Mouse (Mus musculus) megakaryocyte, adult 5-6 weeks (primary cell): ENCODE data around the gene Prex1. TPM values are rescaled to one million over a fixed set of nuclear protein-coding genes. Genes with fewer than 3 reads are reported as not detected.

Source experiments
- ATAC-seq: 2 replicates; pipeline ENCODE4 v1.8.0; 2016; ENCODE audit warnings: mild to moderate bottlenecking, inconsistent platforms; ENCODE audit not compliant: poor library complexity, severe bottlenecking
- total RNA-seq, 2 experiments: library from RNA; stranded (forward) in 1 of 2; stranded (reverse) in 1 of 2; fragments of 153-499, 151-499 nt in 1 of 2; fragments of 221-1000, 200-1000 nt in 1 of 2; gene quantifications; 2 replicates each; pipeline versions ENCODE4 v1.2.3 to v1.2.4; 2015 to 2017

Prex1 gene
- total RNA-seq, 2 experiments from 2014 or later: 61.1 to 85.4 TPM

GRCm38 (mm10) chr2:166638947-166639641 lies 74.5 kb downstream of the Prex1 start:
- peak; percentile 75 for ATAC-seq

DNA sequence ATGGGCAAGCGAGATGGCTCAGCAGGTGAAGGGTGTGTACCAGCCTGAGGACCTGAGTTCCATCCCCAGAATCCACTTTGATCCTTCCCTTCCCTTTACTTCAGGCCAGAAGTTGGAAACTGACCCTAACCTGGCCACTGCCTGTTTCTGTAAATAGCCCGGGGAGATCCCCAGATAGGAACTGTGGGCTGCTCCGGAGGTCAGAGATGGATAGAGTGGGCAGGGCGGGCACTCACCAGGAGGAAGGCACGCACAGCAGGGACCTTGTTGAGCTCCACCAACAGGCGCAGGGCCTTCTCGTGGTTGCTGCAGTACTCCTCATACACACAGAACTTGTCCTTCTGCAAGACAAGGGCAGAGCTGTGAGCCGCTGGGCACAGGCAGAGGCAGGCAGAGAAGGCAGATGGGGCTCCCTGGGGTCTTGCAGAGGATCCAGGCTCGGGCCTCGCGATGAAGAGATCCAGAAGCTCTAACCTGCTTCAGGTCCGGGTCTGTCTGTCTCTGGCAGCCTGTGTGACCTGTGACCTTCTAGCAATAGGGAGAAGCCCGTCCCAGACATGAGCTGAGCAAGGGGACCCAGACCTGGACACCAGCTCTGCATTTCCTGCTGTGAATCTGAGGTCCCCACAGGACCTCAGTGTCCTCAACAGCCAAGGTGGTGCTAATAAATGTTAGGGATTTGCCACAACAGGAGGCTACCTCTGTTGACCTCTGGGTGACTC lies 75.4 kb downstream of the Prex1 start:
- ATAC-seq: no peak

DNA sequence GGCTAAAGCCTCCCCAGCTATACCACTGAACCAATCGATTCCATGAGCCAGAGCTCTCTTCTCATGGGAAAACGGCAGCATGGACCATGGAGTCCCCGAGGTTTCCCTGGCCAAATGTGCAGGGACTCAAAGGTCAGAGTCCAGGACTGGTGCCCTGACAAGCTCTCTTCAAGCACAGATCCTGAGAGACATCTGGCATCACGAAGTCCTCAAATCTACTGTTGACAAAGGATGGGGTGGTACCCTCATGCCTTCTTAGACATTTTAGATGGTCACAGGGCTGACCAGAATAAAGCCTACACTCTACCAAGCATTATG lies 76.0 kb downstream of the Prex1 start:
- ATAC-seq: no peak

- no peak for ATAC-seq
Observed at GRCm38 (mm10) chr2:166636867-166637672, 76.6 kb downstream of the Prex1 start.

DNA sequence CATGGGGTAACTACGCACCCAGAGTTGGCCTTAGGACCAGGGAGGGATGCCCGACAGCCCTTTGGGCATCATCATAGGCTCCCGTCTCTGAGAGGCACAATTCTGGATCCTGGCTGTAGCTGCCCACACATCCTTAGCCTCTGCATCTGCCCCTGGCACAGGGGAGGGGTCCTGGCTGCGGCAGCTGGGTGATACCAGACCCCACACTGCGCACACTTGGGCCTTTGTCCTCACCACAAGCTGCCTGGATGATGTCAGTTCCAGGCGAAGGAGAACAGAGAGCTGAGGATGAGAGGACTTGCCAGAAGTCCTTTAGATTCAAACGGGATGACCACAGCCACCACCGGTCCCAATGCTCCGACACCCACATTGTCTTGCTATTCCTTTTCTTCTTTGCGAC lies 78.1 kb downstream of the Prex1 start:
- no peak for ATAC-seq

- no peak for ATAC-seq
Observed at GRCm38 (mm10) chr2:166632571-166633361, 80.9 kb downstream of the Prex1 start.

GRCm38 (mm10) chr2:166631621-166632171 lies 81.9 kb downstream of the Prex1 start:
- ATAC-seq: no peak

GRCm38 (mm10) chr2:166631189-166631588 lies 82.4 kb downstream of the Prex1 start:
- ATAC-seq: no peak

DNA sequence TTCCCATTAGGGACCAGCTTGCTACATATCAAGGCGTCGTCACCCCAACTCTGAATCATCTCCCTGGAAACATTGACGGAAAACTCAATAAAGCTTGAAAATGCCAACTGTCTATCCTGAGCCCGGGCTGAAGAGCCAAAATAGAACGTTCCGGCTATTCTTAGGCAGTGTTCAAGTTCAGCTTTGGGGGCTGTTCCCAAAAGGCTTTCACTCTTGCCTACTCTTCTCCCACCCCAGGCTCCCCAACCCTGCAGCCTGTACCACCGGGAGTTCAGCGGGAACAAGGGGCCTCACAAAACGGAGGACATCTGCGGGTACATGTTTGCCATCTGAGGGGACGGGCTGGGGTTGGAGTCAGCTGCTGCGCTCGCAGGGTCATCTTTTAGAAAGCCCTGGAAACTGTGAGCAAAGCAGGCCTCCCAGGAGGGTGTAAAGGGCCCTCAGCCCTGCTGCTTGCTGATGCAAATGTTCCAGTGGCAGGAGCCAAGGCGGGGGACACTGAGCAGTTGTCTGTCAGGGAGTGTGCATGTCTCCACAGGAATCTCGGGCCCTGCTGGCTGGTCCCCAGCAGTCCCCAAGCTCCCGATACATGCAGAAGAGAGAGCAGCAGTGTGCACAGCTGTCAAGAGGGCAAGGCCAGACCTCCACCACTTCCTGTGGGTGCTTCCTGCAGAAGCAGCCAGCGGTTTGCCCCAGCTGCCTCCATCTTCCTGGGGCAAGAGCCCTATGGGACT lies 83.5 kb downstream of the Prex1 start:
- ATAC-seq: peak; percentile 66

GRCm38 (mm10) chr2:166627578-166627977 lies 86.1 kb downstream of the Prex1 start:
- ATAC-seq: peak; percentile 20; the same call in 1 of the 2 replicates

DNA sequence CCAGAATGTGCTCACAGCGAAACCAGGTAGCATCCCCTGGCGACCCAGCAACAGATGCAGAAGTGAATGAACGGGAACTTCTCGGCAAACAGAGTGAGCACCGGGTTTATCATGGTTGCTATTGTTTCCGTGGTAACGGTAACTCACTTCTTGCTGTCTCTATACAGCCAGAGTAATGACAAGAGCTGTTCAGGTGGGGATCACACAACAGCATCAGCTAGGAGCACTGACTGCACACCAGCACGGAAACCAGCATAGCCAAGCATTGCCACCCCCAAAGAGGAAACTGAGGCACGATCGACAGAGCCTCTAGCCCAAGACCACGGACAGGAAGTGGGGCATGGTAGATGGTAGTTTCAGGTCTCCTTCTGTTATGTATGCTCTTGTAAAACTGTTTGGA lies 88.4 kb downstream of the Prex1 start:
- ATAC-seq: 0 out of 2 replicates have a peak, but pooled peaks have one; percentile 1

GRCm38 (mm10) chr2:166623081-166623567 lies 90.5 kb downstream of the Prex1 start:
- ATAC-seq: peak; percentile 25

DNA sequence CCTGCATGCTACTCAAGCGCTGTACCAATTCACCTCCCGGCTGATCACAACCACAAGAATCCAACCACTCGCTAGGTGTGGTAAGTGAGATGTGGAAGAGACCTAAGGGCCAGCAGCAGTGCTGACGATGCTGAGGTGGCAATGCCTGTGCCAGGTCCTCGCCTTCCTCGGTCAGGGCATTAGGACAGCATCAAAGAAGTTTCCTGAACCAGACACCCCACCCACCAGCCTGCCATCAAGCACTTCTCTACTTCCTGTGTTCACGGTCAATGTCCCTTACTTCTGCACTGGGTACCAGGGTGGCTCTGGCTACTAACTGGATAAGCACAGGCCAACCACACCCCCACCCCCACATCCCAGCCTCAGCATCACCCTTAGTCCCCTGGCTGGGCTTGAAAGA lies 91.0 kb downstream of the Prex1 start:
- peak; percentile 17 for ATAC-seq

DNA sequence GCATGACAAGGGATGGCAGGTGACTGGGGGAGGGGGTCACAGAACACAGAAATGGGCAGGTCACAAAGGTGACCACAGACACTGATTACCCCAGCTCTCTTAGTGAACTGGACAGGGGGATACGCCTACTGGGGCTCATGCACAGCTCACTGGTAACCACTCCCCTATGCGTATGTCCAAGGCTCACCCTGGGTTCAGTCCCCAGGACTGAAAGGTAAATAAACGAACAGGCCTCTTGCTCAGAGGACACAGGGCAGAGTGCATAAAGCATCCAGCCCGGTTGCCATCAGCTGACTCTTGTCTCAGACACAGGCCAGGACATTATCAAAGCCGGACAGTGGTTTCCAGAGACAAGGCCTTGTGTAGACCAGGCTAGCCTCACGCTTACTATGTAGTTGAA lies 91.6 kb downstream of the Prex1 start:
- ATAC-seq: no peak

GRCm38 (mm10) chr2:166620529-166621466 lies 92.8 kb downstream of the Prex1 start:
- peak; percentile 46 for ATAC-seq

DNA sequence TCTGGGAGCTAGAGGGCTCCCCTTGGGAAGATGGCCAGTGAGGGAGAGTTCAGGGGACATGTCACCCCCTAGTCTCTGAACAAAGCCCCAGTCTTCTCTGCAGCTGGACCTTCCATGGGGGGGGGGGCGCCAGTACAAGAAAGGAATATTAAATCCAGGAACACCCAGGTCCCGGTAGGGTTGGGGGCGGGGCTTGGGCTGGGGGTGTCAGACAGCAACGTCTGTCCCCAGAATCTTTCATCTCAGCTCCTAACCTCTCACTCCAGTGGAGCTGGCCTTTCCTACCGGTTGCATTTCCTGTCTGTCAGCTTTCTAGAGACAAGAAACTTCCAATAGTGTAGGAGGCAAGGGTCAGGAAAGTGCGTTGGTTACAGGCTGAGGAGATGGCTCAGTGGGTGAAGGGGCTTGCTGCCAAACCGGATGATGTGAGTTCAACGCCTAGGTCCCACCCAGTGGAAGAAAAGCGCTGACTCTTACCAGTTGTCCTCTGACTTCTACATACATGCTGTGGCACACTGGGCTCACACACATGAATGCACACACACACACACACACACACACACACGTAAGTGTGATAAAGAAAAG lies 93.6 kb downstream of the Prex1 start:
- ATAC-seq: no peak

DNA sequence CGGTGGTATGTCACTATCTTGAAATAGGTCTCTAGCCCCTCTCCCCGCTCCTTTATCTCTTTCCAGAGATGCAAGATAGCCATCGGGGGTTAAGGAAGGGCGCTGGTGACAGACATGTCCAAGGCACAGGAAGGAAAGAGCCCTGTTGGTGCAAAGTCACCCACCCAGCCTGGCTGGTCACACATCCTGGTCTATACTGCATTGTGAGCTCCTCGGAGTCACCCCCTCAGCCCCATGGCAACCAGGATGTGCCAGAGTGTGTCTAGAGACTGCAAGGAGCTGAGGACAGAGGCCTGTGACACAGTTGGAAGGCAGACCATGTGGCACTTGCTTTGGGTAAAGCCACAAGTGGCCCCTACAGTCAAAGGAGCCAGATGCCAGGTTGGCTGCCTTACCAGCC lies 94.4 kb downstream of the Prex1 start:
- no peak for ATAC-seq

DNA sequence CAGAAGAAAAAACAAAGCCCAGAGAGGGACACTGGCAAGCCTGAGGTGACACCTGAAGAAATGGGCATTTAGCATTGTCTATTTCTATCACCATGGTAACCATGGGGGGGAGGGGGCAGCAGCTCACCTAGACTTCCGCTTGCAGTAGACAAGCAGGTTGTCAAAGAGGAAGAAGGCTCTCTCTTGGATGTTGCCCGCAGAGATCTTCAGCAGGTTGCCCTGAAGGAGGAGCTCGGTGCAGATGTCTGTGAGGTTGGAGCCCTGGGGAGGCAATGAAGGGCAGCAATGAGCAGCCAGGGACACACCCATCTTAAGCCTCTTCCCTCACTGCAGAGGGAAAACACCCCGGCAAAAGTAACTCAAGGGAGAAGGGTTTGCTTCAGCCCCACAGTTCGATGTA lies 95.9 kb downstream of the Prex1 start:
- ATAC-seq: no peak
